Mouse (Mus musculus): Measurements from ENCODE around the gene Gtf2f1. TPM values are rescaled to one million over a fixed set of nuclear protein-coding genes. Genes with fewer than 3 reads are reported as not detected.

The Gtf2f1 gene
- polyA plus RNA-seq, 1 experiment from 2014 or later: 58.0 TPM

- peaks cover 24% of the 10 kb centered on the region for H3K36me3 ChIP-seq (ENCODE audit: control insufficient read depth, insufficient read depth, low read length)
- peak overlapping the region; percentile 72; the same call in 1 of the 2 replicates for H3K4me3 ChIP-seq (replicated peaks; ENCODE audit: low read length)
- no peak overlapping the region for H3K27ac ChIP-seq (ENCODE audit: low read length)
- ATAC-seq (ENCODE audit: insufficient read depth, low FRiP score): no peak
- H3K9ac ChIP-seq (ENCODE audit: low read length): no peak overlapping the region
- peak overlapping the region; percentile 80 for H3K4me2 ChIP-seq (ENCODE audit: low read depth, low read length)
- H3K4me1 ChIP-seq (ENCODE audit: control insufficient read depth, insufficient read depth, low read length): peaks cover 8% of the 10 kb centered on the region; the same call in 1 of the 2 replicates
- WGBS: 63% methylated on average over 2 of the region's 2 CpGs
- H3K9me3 ChIP-seq (replicated peaks; ENCODE audit: control insufficient read depth, low read length): no peaks in the 10 kb centered on the region
- no peaks in the 10 kb centered on the region for H3K27me3 ChIP-seq (ENCODE audit: control insufficient read depth, insufficient read depth, low read length)
Observed at GRCm38 (mm10) chr17:56996506-56996905, 14.6 kb downstream of the Gtf2f1 start.

- H3K36me3 ChIP-seq (ENCODE audit: control insufficient read depth, insufficient read depth, low read length): peaks cover 23% of the 10 kb centered on the region
- ATAC-seq (ENCODE audit: insufficient read depth, low FRiP score): no peak
- H3K9me3 ChIP-seq (replicated peaks; ENCODE audit: control insufficient read depth, low read length): no peaks in the 10 kb centered on the region
- WGBS: 89% methylated on average over 8 of the region's 8 CpGs
- no peak overlapping the region for H3K9ac ChIP-seq (ENCODE audit: low read length)
- no peak overlapping the region for H3K27ac ChIP-seq (ENCODE audit: low read length)
- H3K4me2 ChIP-seq (ENCODE audit: low read depth, low read length): no peak overlapping the region
- no peak overlapping the region for H3K4me3 ChIP-seq (replicated peaks; ENCODE audit: low read length)
- H3K27me3 ChIP-seq (ENCODE audit: control insufficient read depth, insufficient read depth, low read length): no peaks in the 10 kb centered on the region
- H3K4me1 ChIP-seq (ENCODE audit: control insufficient read depth, insufficient read depth, low read length): peaks cover 15% of the 10 kb centered on the region
Observed at GRCm38 (mm10) chr17:56995046-56995445, 16.0 kb downstream of the Gtf2f1 start.

GRCm38 (mm10) chr17:56990966-56991365 is 20.1 kb downstream of the Gtf2f1 start:
- H3K4me1 ChIP-seq (ENCODE audit: control insufficient read depth, insufficient read depth, low read length): peaks cover 7% of the 10 kb centered on the region
- H3K27me3 ChIP-seq (ENCODE audit: control insufficient read depth, insufficient read depth, low read length): no peaks in the 10 kb centered on the region
- peak overlapping the region; percentile 69 for H3K4me2 ChIP-seq (ENCODE audit: low read depth, low read length)
- no peak for ATAC-seq (ENCODE audit: insufficient read depth, low FRiP score)
- H3K27ac ChIP-seq (ENCODE audit: low read length): no peak overlapping the region
- H3K9me3 ChIP-seq (replicated peaks; ENCODE audit: control insufficient read depth, low read length): no peaks in the 10 kb centered on the region
- peaks cover 15% of the 10 kb centered on the region; the same call in 1 of the 2 replicates for H3K36me3 ChIP-seq (ENCODE audit: control insufficient read depth, insufficient read depth, low read length)
- peak overlapping the region; percentile 93 for H3K9ac ChIP-seq (ENCODE audit: low read length)
- H3K4me3 ChIP-seq (replicated peaks; ENCODE audit: low read length): peak overlapping the region; percentile 94
- WGBS: 83% methylated on average over 2 of the region's 2 CpGs

- H3K27me3 ChIP-seq (ENCODE audit: control insufficient read depth, insufficient read depth, low read length): no peaks in the 10 kb centered on the region
- peaks cover 12% of the 10 kb centered on the region; the same call in 1 of the 2 replicates for H3K36me3 ChIP-seq (ENCODE audit: control insufficient read depth, insufficient read depth, low read length)
- peak within 1 kb of the TSS; percentile 69 for H3K4me2 ChIP-seq (ENCODE audit: low read depth, low read length)
- under 1% methylated on average over 52 of the region's 52 CpGs for WGBS
- H3K4me3 ChIP-seq (replicated peaks; ENCODE audit: low read length): peak within 1 kb of the TSS; percentile 94
- no peaks in the 10 kb centered on the region for H3K9me3 ChIP-seq (replicated peaks; ENCODE audit: control insufficient read depth, low read length)
- H3K4me1 ChIP-seq (ENCODE audit: control insufficient read depth, insufficient read depth, low read length): peaks cover 7% of the 10 kb centered on the region
- H3K27ac ChIP-seq (ENCODE audit: low read length): peak within 1 kb of the TSS; percentile 87
- H3K9ac ChIP-seq (ENCODE audit: low read length): peak within 1 kb of the TSS; percentile 93
- ATAC-seq (ENCODE audit: insufficient read depth, low FRiP score): peak; percentile 97
Observed at GRCm38 (mm10) chr17:56990115-56990746, 20.9 kb downstream of the Gtf2f1 start, which contains the start of gene Clpp. Clpp (plus strand) TSS chr17:56990305.

- peaks cover 7% of the 10 kb centered on the region for H3K4me1 ChIP-seq (ENCODE audit: control insufficient read depth, insufficient read depth, low read length)
- H3K9ac ChIP-seq (ENCODE audit: low read length): peak overlapping the region; percentile 93
- WGBS: 2% methylated on average over 25 of the region's 25 CpGs
- H3K36me3 ChIP-seq (ENCODE audit: control insufficient read depth, insufficient read depth, low read length): peaks cover 12% of the 10 kb centered on the region; the same call in 1 of the 2 replicates
- peak; percentile 92 for ATAC-seq (ENCODE audit: insufficient read depth, low FRiP score)
- no peaks in the 10 kb centered on the region for H3K27me3 ChIP-seq (ENCODE audit: control insufficient read depth, insufficient read depth, low read length)
- peak overlapping the region; percentile 69 for H3K4me2 ChIP-seq (ENCODE audit: low read depth, low read length)
- H3K9me3 ChIP-seq (replicated peaks; ENCODE audit: control insufficient read depth, low read length): no peaks in the 10 kb centered on the region
- peak overlapping the region; percentile 87 for H3K27ac ChIP-seq (ENCODE audit: low read length)
- H3K4me3 ChIP-seq (replicated peaks; ENCODE audit: low read length): peak overlapping the region; percentile 94
Observed at GRCm38 (mm10) chr17:56989467-56990114, 21.5 kb downstream of the Gtf2f1 start.

GRCm38 (mm10) chr17:56988921-56989430 is 22.1 kb downstream of the Gtf2f1 start:
- H3K9ac ChIP-seq (ENCODE audit: low read length): peak overlapping the region; percentile 93; the same call in 1 of the 2 replicates
- ATAC-seq (ENCODE audit: insufficient read depth, low FRiP score): no peak
- 0 out of 2 replicates have a peak, but pooled peaks cover 7% of the 10 kb centered on the region for H3K36me3 ChIP-seq (ENCODE audit: control insufficient read depth, insufficient read depth, low read length)
- peak overlapping the region; percentile 94 for H3K4me3 ChIP-seq (replicated peaks; ENCODE audit: low read length)
- no peaks in the 10 kb centered on the region for H3K9me3 ChIP-seq (replicated peaks; ENCODE audit: control insufficient read depth, low read length)
- 71% methylated on average over 7 of the region's 7 CpGs for WGBS
- peaks cover 7% of the 10 kb centered on the region for H3K4me1 ChIP-seq (ENCODE audit: control insufficient read depth, insufficient read depth, low read length)
- no peak overlapping the region for H3K27ac ChIP-seq (ENCODE audit: low read length)
- peak overlapping the region; percentile 69 for H3K4me2 ChIP-seq (ENCODE audit: low read depth, low read length)
- H3K27me3 ChIP-seq (ENCODE audit: control insufficient read depth, insufficient read depth, low read length): no peaks in the 10 kb centered on the region

GRCm38 (mm10) chr17:56988441-56988840 is 22.6 kb downstream of the Gtf2f1 start:
- no peak for ATAC-seq (ENCODE audit: insufficient read depth, low FRiP score)
- Histone ChIP-seq H3K4me3 (replicated peaks; ENCODE audit: low read length) (no peak overlapping the region), H3K27me3 (ENCODE audit: control insufficient read depth, insufficient read depth, low read length) (no peaks in the 10 kb centered on the region), H3K9me3 (replicated peaks; ENCODE audit: control insufficient read depth, low read length) (no peaks in the 10 kb centered on the region), H3K9ac (ENCODE audit: low read length) (no peak overlapping the region), H3K4me1 (ENCODE audit: control insufficient read depth, insufficient read depth, low read length) (peaks cover 7% of the 10 kb centered on the region), H3K4me2 (ENCODE audit: low read depth, low read length) (no peak overlapping the region), H3K36me3 (ENCODE audit: control insufficient read depth, insufficient read depth, low read length) (0 out of 2 replicates have a peak, but pooled peaks cover 2% of the 10 kb centered on the region), H3K27ac (ENCODE audit: low read length) (no peak overlapping the region)
- 78% methylated on average over 7 of the region's 7 CpGs for WGBS

GRCm38 (mm10) chr17:56986105-56986805 is 24.8 kb downstream of the Gtf2f1 start:
- Histone ChIP-seq H3K9ac (ENCODE audit: low read length) (no peak overlapping the region), H3K9me3 (replicated peaks; ENCODE audit: control insufficient read depth, low read length) (no peaks in the 10 kb centered on the region), H3K4me1 (ENCODE audit: control insufficient read depth, insufficient read depth, low read length) (peaks cover 6% of the 10 kb centered on the region), H3K4me2 (ENCODE audit: low read depth, low read length) (no peak overlapping the region), H3K4me3 (replicated peaks; ENCODE audit: low read length) (no peak overlapping the region), H3K27me3 (ENCODE audit: control insufficient read depth, insufficient read depth, low read length) (no peaks in the 10 kb centered on the region), H3K36me3 (ENCODE audit: control insufficient read depth, insufficient read depth, low read length) (no peaks in the 10 kb centered on the region), H3K27ac (ENCODE audit: low read length) (no peak overlapping the region)
- no peak for ATAC-seq (ENCODE audit: insufficient read depth, low FRiP score)
- 76% methylated on average over 3 of the region's 3 CpGs for WGBS
